Mouse (Mus musculus) urinary bladder, adult 2 months (tissue): ENCODE measurements around the gene AI413582. TPM values are rescaled to one million over a fixed set of nuclear protein-coding genes. Genes with fewer than 3 reads are reported as not detected.

Experiments
- DNase-seq: peaks from one replicate; pipeline ENCODE4 v3.0.0; 2022; ENCODE audit warnings: low spot score
- polyA plus RNA-seq: library from polyadenylated mRNA; depleted of rRNA; stranded (reverse); fragments of >200 nt; gene quantifications from 2 replicates; pipeline ENCODE4 v1.2.3, GENCODE M21; 2012

The AI413582 gene
- polyA plus RNA-seq, 1 experiment, result 48.7 TPM

DNA sequence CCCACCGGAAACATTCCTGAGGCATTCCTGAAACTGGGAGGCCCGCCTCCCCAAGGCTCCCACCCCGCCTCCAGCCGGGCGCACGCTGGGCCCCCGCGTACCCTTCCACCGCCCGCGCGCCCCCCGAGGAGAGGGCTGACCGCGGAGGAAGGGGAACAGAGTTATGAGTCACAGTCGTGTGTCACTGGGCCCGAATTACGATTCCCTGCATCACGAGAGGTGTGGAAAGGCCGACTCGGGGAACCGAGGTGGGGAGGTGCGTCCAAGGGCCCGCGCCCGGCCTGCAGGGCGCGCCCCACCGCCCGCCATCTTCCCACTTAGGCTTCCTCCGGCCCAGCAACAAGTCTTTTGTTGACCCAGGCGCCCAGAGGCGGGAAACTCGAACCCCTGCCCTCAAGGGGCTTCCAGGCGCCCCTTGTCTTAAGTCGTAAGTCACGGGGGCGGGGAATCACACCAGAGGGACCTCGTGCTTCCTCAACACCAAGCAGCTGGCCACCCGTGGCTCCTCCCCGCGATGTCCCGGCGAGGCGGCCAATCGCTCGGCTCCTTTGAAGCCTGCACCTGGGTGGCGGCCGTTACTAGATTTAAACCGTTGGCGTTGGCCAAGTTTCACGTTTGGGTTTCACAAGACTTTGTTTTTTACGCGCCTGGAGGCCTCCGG, 9.9 kb downstream of the AI413582 start:
- DNase-seq, result peak; percentile 57

- no peak for DNase-seq
Measured at GRCm38 (mm10) chr17:27555075-27555511, 10.5 kb downstream of the AI413582 start.

GRCm38 (mm10) chr17:27554062-27554960, 11.2 kb downstream of the AI413582 start:
- no peak for DNase-seq

DNA sequence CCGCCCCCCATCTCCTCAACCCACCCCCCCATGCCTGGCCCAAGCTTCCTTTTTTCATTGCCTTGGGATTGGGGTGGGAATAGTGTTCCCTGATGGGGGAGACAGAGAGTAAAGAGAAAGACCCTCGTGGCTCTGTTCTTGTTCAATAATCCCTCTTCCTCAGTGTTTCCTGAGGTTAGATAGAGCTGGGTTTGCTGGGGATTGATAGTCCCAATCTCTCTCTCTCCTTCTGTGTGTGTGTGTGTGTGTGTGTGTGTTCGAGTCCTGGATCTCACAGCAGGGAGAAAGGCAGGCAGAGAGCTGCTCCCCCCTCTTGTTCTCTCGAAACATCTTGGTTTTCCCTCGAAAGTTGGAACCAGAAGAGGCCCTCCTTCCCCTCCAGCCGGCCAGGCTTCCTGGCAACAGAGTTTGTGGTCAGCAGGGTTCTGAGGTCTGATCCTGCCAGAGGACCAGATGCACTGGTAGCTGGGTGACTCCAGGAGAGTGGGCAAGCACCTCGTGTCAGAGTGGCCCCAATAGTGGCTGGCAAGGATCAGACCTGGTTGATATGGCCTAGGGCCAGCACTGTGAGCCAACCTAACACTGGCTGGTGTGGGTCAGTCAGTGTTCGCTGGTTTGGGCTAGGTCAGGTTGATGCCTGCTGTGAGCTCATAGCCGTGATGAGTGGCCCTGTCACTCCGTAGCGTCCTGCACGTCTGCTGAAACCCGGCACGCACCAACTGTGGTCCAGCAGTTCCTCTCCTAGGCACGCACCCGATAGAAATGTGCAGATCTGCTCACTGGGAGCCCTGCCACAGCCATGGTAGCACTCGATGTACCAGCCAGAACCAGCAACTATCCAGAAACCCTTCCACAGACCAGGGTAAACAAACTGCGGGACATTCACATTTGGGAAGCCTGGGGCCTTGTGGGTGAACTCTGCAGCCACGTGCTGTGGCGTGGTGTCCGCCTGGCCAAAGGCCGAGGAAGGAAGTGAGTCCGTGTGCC, 13.0 kb downstream of the AI413582 start:
- DNase-seq, result no peak

GRCm38 (mm10) chr17:27551393-27551940, 14.1 kb downstream of the AI413582 start:
- no peak for DNase-seq

GRCm38 (mm10) chr17:27549234-27549633, 16.3 kb downstream of the AI413582 start:
- DNase-seq, result no peak

- peak; percentile 48 for DNase-seq
Measured at GRCm38 (mm10) chr17:27547253-27547868, 18.2 kb downstream of the AI413582 start.

DNA sequence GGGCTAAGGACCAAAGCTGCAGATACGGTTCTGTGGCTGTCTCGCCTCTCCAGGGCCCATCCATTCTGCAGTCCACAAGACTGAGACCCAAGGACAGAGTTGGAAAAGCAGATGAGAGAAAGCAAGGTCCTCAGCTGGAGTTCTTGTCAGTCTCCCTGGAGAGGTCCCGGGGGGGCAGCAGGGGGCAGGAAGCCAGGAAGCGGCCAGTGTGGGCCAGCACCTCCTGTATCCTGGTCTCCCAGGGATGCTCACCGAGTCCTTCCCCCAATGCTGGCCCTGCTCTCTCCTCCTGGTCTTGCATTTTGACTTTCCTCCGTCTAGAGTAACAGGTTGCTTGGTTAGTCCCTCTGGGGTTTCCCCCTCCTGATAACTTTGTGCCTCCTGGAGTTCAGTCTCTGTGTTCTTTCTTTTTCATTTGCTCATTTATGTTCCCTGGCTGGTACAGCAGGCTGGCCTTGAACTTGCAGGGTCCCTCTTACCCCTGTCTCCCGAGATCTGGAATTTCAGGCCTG, 18.9 kb downstream of the AI413582 start:
- DNase-seq, result no peak

- DNase-seq, result no peak
Measured at GRCm38 (mm10) chr17:27545991-27546390, 19.6 kb downstream of the AI413582 start.

- no peak for DNase-seq
Measured at GRCm38 (mm10) chr17:27544551-27544950, 21.0 kb downstream of the AI413582 start.

- no peak for DNase-seq
Measured at GRCm38 (mm10) chr17:27541984-27542383, 23.6 kb downstream of the AI413582 start.

- DNase-seq, result no peak
Measured at GRCm38 (mm10) chr17:27541261-27541660, 24.3 kb downstream of the AI413582 start.

- peak; percentile 83 for DNase-seq
Measured at GRCm38 (mm10) chr17:27534718-27535117, 30.8 kb downstream of the AI413582 start.

- DNase-seq, result no peak
Measured at GRCm38 (mm10) chr17:27533354-27533753, 32.2 kb downstream of the AI413582 start.

DNA sequence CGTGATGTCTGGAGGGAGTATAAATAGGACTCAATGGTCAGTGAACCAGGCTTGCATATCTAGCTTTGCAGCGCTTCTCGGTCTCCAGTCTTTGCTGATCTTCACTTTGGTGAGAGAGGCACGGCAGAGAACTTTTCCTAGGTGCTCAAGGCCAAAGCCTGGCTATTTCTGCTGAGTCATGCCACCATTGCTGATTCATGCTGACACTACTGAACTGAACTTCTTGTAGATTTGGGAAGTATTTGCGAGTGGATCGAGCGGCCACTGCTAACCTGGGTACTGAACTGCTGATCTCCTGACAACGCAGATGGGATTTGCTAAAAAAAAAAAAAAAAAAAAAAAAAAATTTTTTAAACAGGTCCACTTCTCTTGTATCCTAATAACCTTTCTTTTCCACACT, 33.5 kb downstream of the AI413582 start:
- no peak for DNase-seq

GRCm38 (mm10) chr17:27528767-27529166, 36.8 kb downstream of the AI413582 start:
- DNase-seq, result no peak

DNA sequence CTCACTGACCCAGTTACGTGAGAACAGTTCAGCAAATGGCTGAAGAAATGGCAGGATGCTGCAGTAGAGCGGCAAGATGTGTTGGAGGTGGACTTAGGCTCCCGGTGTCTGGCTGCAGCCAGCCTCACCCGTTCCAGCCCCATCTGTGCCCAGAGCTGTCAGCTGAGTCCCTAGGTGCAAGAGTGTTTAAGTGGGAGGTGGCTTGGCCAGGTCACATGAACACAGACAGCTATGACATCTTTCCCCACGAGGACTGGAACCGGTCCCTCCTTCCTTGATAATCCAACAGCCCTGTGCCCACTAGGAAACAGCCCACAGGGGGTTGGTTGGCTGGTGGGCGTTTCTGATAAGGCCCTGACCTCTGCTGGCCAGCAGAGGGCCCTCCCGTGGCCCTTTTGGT, 37.5 kb downstream of the AI413582 start:
- no peak for DNase-seq

GRCm38 (mm10) chr17:27527188-27527587, 38.4 kb downstream of the AI413582 start:
- DNase-seq, result no peak

DNA sequence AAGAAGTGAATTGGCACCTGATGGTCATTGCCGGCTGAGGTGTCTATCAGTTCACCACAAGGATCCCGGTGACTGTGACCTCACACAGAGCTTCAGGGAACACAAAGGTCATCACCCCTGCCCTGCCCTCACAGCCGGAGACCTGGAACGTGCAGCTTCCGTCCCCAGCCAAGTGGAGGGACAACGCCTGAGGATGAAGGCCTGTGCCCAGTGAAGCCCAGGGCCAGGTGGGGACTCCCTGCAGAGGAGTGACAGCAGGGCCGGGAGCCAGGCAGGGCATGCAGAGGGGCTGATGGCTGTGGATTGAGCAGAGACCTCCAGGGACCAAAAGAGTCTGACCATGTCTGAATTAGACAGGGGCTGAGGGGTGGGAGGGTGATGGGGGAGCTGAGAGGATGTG, 42.4 kb downstream of the AI413582 start:
- no peak for DNase-seq

- no peak for DNase-seq
Measured at GRCm38 (mm10) chr17:27521303-27521702, 44.3 kb downstream of the AI413582 start, which contains the start of gene Grm4. Grm4 (minus strand) TSS chr17:27521403.

DNA sequence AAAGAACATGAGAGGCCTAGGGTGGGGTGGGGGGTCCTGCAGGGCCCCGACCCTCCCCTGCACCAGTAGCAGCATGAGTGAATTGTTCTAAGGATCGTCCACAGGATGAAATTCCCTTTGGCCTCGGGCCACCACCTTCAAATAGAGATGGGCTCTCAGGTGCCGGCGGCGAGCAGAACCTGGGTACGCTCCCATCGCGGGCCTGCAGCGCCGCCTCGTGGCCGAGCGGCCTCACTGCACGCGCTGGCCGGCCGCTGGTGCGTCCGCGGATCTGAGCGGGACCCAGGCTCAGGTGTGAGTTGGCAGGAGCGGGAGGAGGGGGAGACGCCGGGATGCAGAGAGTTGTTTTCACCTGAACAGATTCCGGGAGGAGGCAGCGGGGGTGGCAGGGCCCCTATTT, 45.0 kb downstream of the AI413582 start:
- DNase-seq, result peak; percentile 46
